Mouse (Mus musculus) liver, embryonic 14.5 days (tissue): Measurements from ENCODE around the gene D8Ertd738e. TPM values are rescaled to one million over a fixed set of nuclear protein-coding genes. Genes with fewer than 3 reads are reported as not detected.

Experiments used
- ATAC-seq: fragments of 200-750 bp; cut with Nextera tagmentation; 2 replicates; pipeline ENCODE4 v1.8.0; 2017; ENCODE audit warnings: moderate number of reproducible peaks, mild to moderate bottlenecking, moderate library complexity; ENCODE audit not compliant: insufficient read depth
- DNase-seq, 3 experiments: peaks; one replicate each; pipeline ENCODE4 v3.0.0-alpha.2; 2012 to 2013; ENCODE audit warnings: low read depth in 3 of 3, low spot score in 3 of 3
- H3K27ac ChIP-seq: fragments of 300-500 bp; sonication (generic); 2 replicates; pipeline ENCODE4 v1.5.1; 2014; ENCODE audit warnings: moderate library complexity, mild to moderate bottlenecking, control low read depth, inconsistent platforms
- H3K27me3 ChIP-seq: fragments of 300-500 bp; sonication (generic); 2 replicates; pipeline ENCODE4 v1.6.1; 2014; ENCODE audit warnings: mild to moderate bottlenecking, low read length, moderate library complexity; ENCODE audit not compliant: control insufficient read depth, insufficient read depth
- H3K36me3 ChIP-seq: fragments of 300-500 bp; sonication (generic); replicated peaks from 2 replicates; pipeline ENCODE4 v1.6.1; 2014; ENCODE audit warnings: low read depth; ENCODE audit not compliant: control insufficient read depth, insufficient read depth
- H3K4me1 ChIP-seq, 2 experiments: fragments of 200-500 bp in 1 of 2; fragments of 300-500 bp in 1 of 2; sonication (generic) in 1 of 2; replicated peaks; 2 replicates each; pipeline ENCODE4 v1.6.1; 2012 to 2014; ENCODE audit warnings: antibody characterized with exemption in 1 of 2, inconsistent platforms in 1 of 2, low read length in 1 of 2; ENCODE audit not compliant: control insufficient read depth in 2 of 2, insufficient read depth in 2 of 2
- H3K4me2 ChIP-seq: fragments of 300-500 bp; sonication (generic); 2 replicates; pipeline ENCODE4 v1.6.1; 2014; ENCODE audit warnings: low read depth, mild to moderate bottlenecking, control low read depth, moderate library complexity
- H3K4me3 ChIP-seq, 2 experiments: fragments of 200-500 bp in 1 of 2; fragments of 300-500 bp in 1 of 2; sonication (generic) in 1 of 2; 2 replicates each; pipeline ENCODE4 v1.5.1; 2012 to 2014; ENCODE audit warnings: low read depth in 2 of 2, low read length in 2 of 2, mild to moderate bottlenecking in 2 of 2, control low read depth in 1 of 2, inconsistent platforms in 1 of 2, moderate library complexity in 1 of 2; ENCODE audit not compliant: insufficient read depth in 1 of 2
- H3K9ac ChIP-seq: fragments of 300-500 bp; sonication (generic); replicated peaks from 2 replicates; pipeline ENCODE4 v1.6.1; 2014; ENCODE audit warnings: mild to moderate bottlenecking, control low read depth, moderate library complexity
- H3K9me3 ChIP-seq: fragments of 300-500 bp; sonication (generic); 2 replicates; pipeline ENCODE4 v1.6.1; 2016; ENCODE audit warnings: low read length, mixed read lengths; ENCODE audit not compliant: control insufficient read depth
- CTCF ChIP-seq: IDR thresholded peaks from 2 replicates; pipeline ENCODE4 v1.5.1; 2016; ENCODE audit warnings: antibody characterized with exemption, low read depth, control low read depth
- EP300 ChIP-seq: IDR thresholded peaks from 2 replicates; pipeline ENCODE4 v1.6.1; 2016; ENCODE audit warnings: antibody characterized with exemption, low read depth
- WGBS: fragments of 180-500 bp; shearing (Covaris S2); extraction: QIAGEN DNeasy Blood & Tissue Kit; methylation state at CpG from one replicate; pipeline ENCODE4 v1.1.7; 2014; ENCODE audit not compliant: insufficient replicate concordance; 5-methylcytosine and 5-hydroxymethylcytosine counted together
- microRNA counts: library from miRNA; unstranded; fragments of <30 nt; microRNA quantifications from one replicate; lab custom pipeline; 2016
- microRNA-seq: library from miRNA; unstranded; fragments of <30 nt; microRNA quantifications from one replicate; pipeline ENCODE4, GENCODE M21; 2016
- polyA plus RNA-seq, 2 experiments: library from polyadenylated mRNA; depleted of rRNA in 1 of 2; stranded (reverse) in 1 of 2; unstranded in 1 of 2; fragments of >200 nt; fragmentation: Nextera tagmentation in 1 of 2; extraction: Ambion mirVana in 1 of 2; gene quantifications; 2 replicates each; pipeline versions ENCODE4 v1.2.1 to v1.2.3; 2012 to 2014

The D8Ertd738e gene
- polyA plus RNA-seq, 2 experiments = 127 to 262 TPM

DNA sequence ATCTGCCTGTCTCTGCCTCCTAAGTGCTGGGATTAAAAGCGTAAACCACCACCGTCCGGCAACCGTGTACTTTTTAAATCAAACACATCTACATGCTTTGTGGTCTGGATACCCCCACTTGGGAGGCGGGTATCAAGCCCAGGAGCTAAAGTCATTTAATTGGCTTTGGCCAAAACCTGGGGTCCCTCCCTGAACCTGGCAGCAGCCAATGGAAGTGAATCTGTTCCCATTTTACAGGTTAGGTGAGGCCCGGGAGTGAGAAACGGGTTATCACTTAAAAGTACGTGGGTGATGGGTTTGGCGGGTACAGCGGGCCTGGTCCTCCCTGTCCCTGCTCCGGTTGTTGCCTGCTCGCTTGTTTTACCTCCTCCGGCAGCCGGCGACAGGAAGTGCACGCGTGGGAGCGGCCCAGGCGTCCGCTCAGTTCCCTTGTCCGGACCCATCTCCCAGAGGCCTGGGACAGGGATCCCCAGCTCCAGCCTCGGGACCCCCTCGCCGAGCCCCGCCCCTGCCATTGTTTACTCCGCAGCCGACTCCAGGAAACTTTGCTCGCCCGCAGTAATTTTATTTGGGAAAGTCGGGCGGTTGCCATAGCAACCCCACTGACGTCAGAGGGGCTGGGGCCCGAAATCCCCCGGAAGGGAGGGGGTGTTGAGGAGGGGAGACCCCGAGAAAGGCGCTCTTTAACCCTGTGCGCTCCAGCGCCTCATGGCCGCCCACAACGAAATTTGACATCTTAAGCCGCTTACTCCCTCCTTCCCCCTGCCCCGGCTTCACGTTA, 52.2 kb downstream of the D8Ertd738e start:
- peak overlapping the region; percentile 85 for H3K4me2 ChIP-seq
- ATAC-seq = no peak
- DNase-seq = no peak
- H3K36me3 ChIP-seq = no peaks in the 10 kb centered on the region
- peaks cover 18% of the 10 kb centered on the region for H3K27me3 ChIP-seq
- H3K9ac ChIP-seq = peak overlapping the region; percentile 62
- TF ChIP-seq EP300 = no peak
- no peak for TF ChIP-seq CTCF
- H3K9me3 ChIP-seq = no peaks in the 10 kb centered on the region
- WGBS = 5% methylated on average over 43 of the region's 43 CpGs
- peak overlapping the region; percentile 61; the same call in 1 of the 2 replicates for H3K27ac ChIP-seq
- peak overlapping the region; percentile 48 to 56 for H3K4me3 ChIP-seq
- peaks cover 8 to 26% of the 10 kb centered on the region in 2 experiments for H3K4me1 ChIP-seq

MicroRNAs encoded within 50 kb of the gene (microRNA counts, 519-probe panel; counts per million panel counts)
- microRNA mmu-miR-23a (lab: Ali Mortazavi, UCI) = 6,347 counts per million, percentile 54 among the panel's probes with 10 or more counts
- microRNA mmu-miR-27a (lab: Ali Mortazavi, UCI) = 6,668 counts per million, percentile 60 among the panel's probes with 10 or more counts

Small RNA genes lying within 50 kb of the gene (microRNA-seq; reads per million reads assigned to microRNA genes)
- 15,255 reads per million, percentile 94 among the genes with 10 or more reads in this experiment for gene Mir23a
- gene Mir24-2 = not detected
- 540 reads per million, percentile 67 among the genes with 10 or more reads in this experiment for gene Mir27a
- not detected for gene Mir3074-2

Other genes starting within 250 kb of the D8Ertd738e start
- gene 1700067K01Rik, start 248.2 kb downstream of the D8Ertd738e start, polyA plus RNA-seq (2012; rRNA removed) = 0.41 and 0.65 TPM in 2 replicates
- gene 1700067K01Rik, start 248.2 kb downstream of the D8Ertd738e start, polyA plus RNA-seq (2014; fragmentation: Nextera tagmentation; extraction: Ambion mirVana) = 0.41 and 0.49 TPM in 2 replicates
- not detected in 2 replicates for gene 2210011C24Rik, start 237.5 kb downstream of the D8Ertd738e start, polyA plus RNA-seq (2012; rRNA removed)
- gene 2210011C24Rik, start 237.5 kb downstream of the D8Ertd738e start, polyA plus RNA-seq (2014; fragmentation: Nextera tagmentation; extraction: Ambion mirVana) = not detected in 2 replicates
- 0.11 and 0.19 TPM in 2 replicates for gene Palm3, start 228.2 kb downstream of the D8Ertd738e start, polyA plus RNA-seq (2012; rRNA removed)
- 0.09 TPM in 1 of 2 replicates, not detected in the other for gene Palm3, start 228.2 kb downstream of the D8Ertd738e start, polyA plus RNA-seq (2014; fragmentation: Nextera tagmentation; extraction: Ambion mirVana)
- gene Il27ra, start 207.1 kb downstream of the D8Ertd738e start, polyA plus RNA-seq (2012; rRNA removed) = 0.56 and 0.70 TPM in 2 replicates
- gene Il27ra, start 207.1 kb downstream of the D8Ertd738e start, polyA plus RNA-seq (2014; fragmentation: Nextera tagmentation; extraction: Ambion mirVana) = 0.32 and 0.45 TPM in 2 replicates
- not detected in 2 replicates for gene Rln3, start 204.7 kb downstream of the D8Ertd738e start, polyA plus RNA-seq (2012; rRNA removed)
- not detected in 2 replicates for gene Rln3, start 204.7 kb downstream of the D8Ertd738e start, polyA plus RNA-seq (2014; fragmentation: Nextera tagmentation; extraction: Ambion mirVana)
- 0.08 and 0.22 TPM in 2 replicates for gene Gm10643, start 184.6 kb downstream of the D8Ertd738e start, polyA plus RNA-seq (2012; rRNA removed)
- 0.16 TPM in 1 of 2 replicates, not detected in the other for gene Gm10643, start 184.6 kb downstream of the D8Ertd738e start, polyA plus RNA-seq (2014; fragmentation: Nextera tagmentation; extraction: Ambion mirVana)
- gene Rfx1, start 182.9 kb downstream of the D8Ertd738e start, polyA plus RNA-seq (2012; rRNA removed) = 4.6 and 5.0 TPM in 2 replicates
- 1.5 and 2.6 TPM in 2 replicates for gene Rfx1, start 182.9 kb downstream of the D8Ertd738e start, polyA plus RNA-seq (2014; fragmentation: Nextera tagmentation; extraction: Ambion mirVana)
- 16.8 and 17.1 TPM in 2 replicates for gene Dcaf15, start 145.0 kb downstream of the D8Ertd738e start, polyA plus RNA-seq (2012; rRNA removed)
- 2.5 and 3.2 TPM in 2 replicates for gene Dcaf15, start 145.0 kb downstream of the D8Ertd738e start, polyA plus RNA-seq (2014; fragmentation: Nextera tagmentation; extraction: Ambion mirVana)
- 0.03 and 0.04 TPM in 2 replicates for gene Podnl1, start 123.7 kb downstream of the D8Ertd738e start, polyA plus RNA-seq (2012; rRNA removed)
- not detected in 2 replicates for gene Podnl1, start 123.7 kb downstream of the D8Ertd738e start, polyA plus RNA-seq (2014; fragmentation: Nextera tagmentation; extraction: Ambion mirVana)
- 3.0 and 3.4 TPM in 2 replicates for gene Cc2d1a, start 101.8 kb downstream of the D8Ertd738e start, polyA plus RNA-seq (2012; rRNA removed)
- gene Cc2d1a, start 101.8 kb downstream of the D8Ertd738e start, polyA plus RNA-seq (2014; fragmentation: Nextera tagmentation; extraction: Ambion mirVana) = 2.3 and 3.6 TPM in 2 replicates
- gene 4930432K21Rik, start 101.7 kb downstream of the D8Ertd738e start, polyA plus RNA-seq (2012; rRNA removed) = 0.15 and 0.19 TPM in 2 replicates
- 0.25 TPM in 1 of 2 replicates, not detected in the other for gene 4930432K21Rik, start 101.7 kb downstream of the D8Ertd738e start, polyA plus RNA-seq (2014; fragmentation: Nextera tagmentation; extraction: Ambion mirVana)
- gene Nanos3, start 64.5 kb downstream of the D8Ertd738e start, polyA plus RNA-seq (2012; rRNA removed) = 0.12 TPM in 1 of 2 replicates, not detected in the other
- not detected in 2 replicates for gene Nanos3, start 64.5 kb downstream of the D8Ertd738e start, polyA plus RNA-seq (2014; fragmentation: Nextera tagmentation; extraction: Ambion mirVana)
- gene Zswim4, start 12.7 kb downstream of the D8Ertd738e start, polyA plus RNA-seq (2012; rRNA removed) = 1.9 and 2.1 TPM in 2 replicates
- gene Zswim4, start 12.7 kb downstream of the D8Ertd738e start, polyA plus RNA-seq (2014; fragmentation: Nextera tagmentation; extraction: Ambion mirVana) = 0.74 and 1.4 TPM in 2 replicates
- gene Mri1, start 7.6 kb upstream of the D8Ertd738e start, polyA plus RNA-seq (2012; rRNA removed) = 15.6 and 17.2 TPM in 2 replicates
- gene Mri1, start 7.6 kb upstream of the D8Ertd738e start, polyA plus RNA-seq (2014; fragmentation: Nextera tagmentation; extraction: Ambion mirVana) = 27.1 and 28.7 TPM in 2 replicates
- 3.6 and 5.5 TPM in 2 replicates for gene Ccdc130, start 20.7 kb upstream of the D8Ertd738e start, polyA plus RNA-seq (2012; rRNA removed)
- gene Ccdc130, start 20.7 kb upstream of the D8Ertd738e start, polyA plus RNA-seq (2014; fragmentation: Nextera tagmentation; extraction: Ambion mirVana) = 5.0 and 7.1 TPM in 2 replicates
- 0.19 and 1.5 TPM in 2 replicates for gene Cacna1a, start 138.7 kb upstream of the D8Ertd738e start, polyA plus RNA-seq (2012; rRNA removed)
- gene Cacna1a, start 138.7 kb upstream of the D8Ertd738e start, polyA plus RNA-seq (2014; fragmentation: Nextera tagmentation; extraction: Ambion mirVana) = 0.61 TPM in 2 replicates